Mouse (Mus musculus) liver, postnatal 0 days (tissue): ENCODE results near the gene Adgra3.

ENCODE experiments used
- CTCF ChIP-seq: sonication (generic); IDR thresholded peaks from 2 replicates; pipeline ENCODE4 v1.5.1; 2016; ENCODE audit warnings: antibody characterized with exemption, low read depth
- EP300 ChIP-seq: IDR thresholded peaks from 2 replicates; pipeline ENCODE4 v1.6.1; 2016; ENCODE audit warnings: antibody characterized with exemption, low read depth, mild to moderate bottlenecking

DNA sequence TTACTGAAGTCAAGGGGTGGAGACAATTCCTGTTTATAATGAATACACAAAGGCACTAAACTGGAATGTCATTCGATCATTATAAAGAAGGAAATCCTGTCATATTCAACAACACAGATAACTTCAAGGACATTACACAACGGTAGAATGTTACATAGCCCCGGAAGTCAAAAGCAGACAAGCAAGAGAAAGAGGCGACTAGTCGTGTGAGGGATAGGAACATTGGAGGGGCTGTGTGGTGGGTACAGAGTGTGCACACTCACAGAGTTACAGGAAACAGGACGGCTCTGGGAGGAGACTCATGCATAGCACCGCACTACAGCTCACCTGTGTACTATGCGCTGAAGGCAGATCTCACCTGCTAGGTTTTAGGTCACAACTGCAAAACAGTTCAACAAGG, 89.1 kb downstream of the Adgra3 start:
- TF ChIP-seq CTCF (no peak), EP300 (no peak)
